Mouse (Mus musculus): ENCODE data around the gene Cyfip2.

The Cyfip2 gene

GRCm38 (mm10) chr11:46307768-46308167, 4.9 kb downstream of the Cyfip2 start:
- no peak for DNase-seq

GRCm38 (mm10) chr11:46306776-46307175, 5.9 kb downstream of the Cyfip2 start:
- DNase-seq = no peak

GRCm38 (mm10) chr11:46305881-46306520, 6.7 kb downstream of the Cyfip2 start:
- DNase-seq = no peak

- no peak for DNase-seq
Measured at GRCm38 (mm10) chr11:46304864-46305710, 7.6 kb downstream of the Cyfip2 start.

- no peak for DNase-seq
Measured at GRCm38 (mm10) chr11:46304093-46304492, 8.6 kb downstream of the Cyfip2 start.

GRCm38 (mm10) chr11:46302471-46302870, 10.2 kb downstream of the Cyfip2 start:
- DNase-seq = no peak

GRCm38 (mm10) chr11:46301579-46302248, 10.9 kb downstream of the Cyfip2 start:
- DNase-seq = no peak

GRCm38 (mm10) chr11:46299901-46300300, 12.8 kb downstream of the Cyfip2 start:
- DNase-seq = no peak

- peak; percentile 74 to 76 for DNase-seq
Measured at GRCm38 (mm10) chr11:46298889-46299785, 13.5 kb downstream of the Cyfip2 start.

- no peak for DNase-seq
Measured at GRCm38 (mm10) chr11:46294390-46294789, 18.3 kb downstream of the Cyfip2 start.

- DNase-seq = peak; percentile 80 to 84
Measured at GRCm38 (mm10) chr11:46293491-46293890, 19.2 kb downstream of the Cyfip2 start.

- DNase-seq = no peak
Measured at GRCm38 (mm10) chr11:46290988-46291405, 21.7 kb downstream of the Cyfip2 start.

GRCm38 (mm10) chr11:46289561-46289960, 23.1 kb downstream of the Cyfip2 start:
- no peak for DNase-seq

GRCm38 (mm10) chr11:46289022-46289421, 23.6 kb downstream of the Cyfip2 start:
- DNase-seq = no peak

- DNase-seq = no peak
Measured at GRCm38 (mm10) chr11:46288091-46288490, 24.6 kb downstream of the Cyfip2 start.

- no peak for DNase-seq
Measured at GRCm38 (mm10) chr11:46286803-46287202, 25.9 kb downstream of the Cyfip2 start.

GRCm38 (mm10) chr11:46283800-46284199, 28.9 kb downstream of the Cyfip2 start:
- DNase-seq = no peak

GRCm38 (mm10) chr11:46282612-46283011, 30.0 kb downstream of the Cyfip2 start:
- no peak for DNase-seq

- DNase-seq = no peak
Measured at GRCm38 (mm10) chr11:46278709-46279108, 34.0 kb downstream of the Cyfip2 start.

GRCm38 (mm10) chr11:46278140-46278539, 34.5 kb downstream of the Cyfip2 start:
- DNase-seq = no peak

- peak; percentile 39 to 76 for DNase-seq
Measured at GRCm38 (mm10) chr11:46276778-46277177, 35.9 kb downstream of the Cyfip2 start.

GRCm38 (mm10) chr11:46276168-46276567, 36.5 kb downstream of the Cyfip2 start:
- no peak for DNase-seq
